Mouse (Mus musculus): ENCODE measurements around the gene Map2k5. TPM values are rescaled to one million over a fixed set of nuclear protein-coding genes. Genes with fewer than 3 reads are reported as not detected.

Map2k5 gene
- polyA plus RNA-seq, 1 experiment = 27.7 TPM

DNA sequence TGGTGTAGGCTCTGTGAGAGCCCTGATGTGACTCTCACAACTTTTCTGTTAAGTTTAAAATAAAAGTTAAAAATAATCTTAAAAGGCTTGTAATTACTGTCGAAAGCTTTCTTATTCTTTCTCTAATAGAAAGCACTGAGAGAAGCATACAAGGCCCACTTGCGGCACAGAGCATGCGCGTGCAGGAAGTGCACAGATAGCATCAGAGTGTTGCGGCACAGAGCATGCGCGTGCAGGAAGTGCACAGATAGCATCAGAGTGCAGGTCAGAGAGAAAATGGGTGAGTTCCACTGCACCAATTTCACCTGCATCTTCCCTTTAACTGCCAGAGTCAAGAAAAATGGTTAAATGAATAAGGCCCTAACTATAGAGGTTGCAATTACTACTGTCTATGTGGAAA lies 95.7 kb downstream of the Map2k5 start:
- TF ChIP-seq CTCF (IDR thresholded peaks at IDR 0.05; ENCODE audit: extremely low read depth, insufficient read depth, insufficient read length, insufficient replicate concordance) (no peak), POLR2A (IDR thresholded peaks at IDR 0.05; ENCODE audit: low read depth, low read length) (no peak)
- WGBS = 87% methylated on average over 7 of the region's 7 CpGs
- no peak overlapping the region for H3K27ac ChIP-seq (ENCODE audit: insufficient read depth, low read length)
- no peaks in the 10 kb centered on the region for H3K4me1 ChIP-seq (ENCODE audit: control insufficient read depth, insufficient read depth, insufficient read length)
- H3K4me3 ChIP-seq (ENCODE audit: extremely low read depth, insufficient read depth, insufficient read length) = no peak overlapping the region
- DNase-seq (ENCODE audit: low read depth in 1 of 2, low spot score in 2 of 2) = peak in 1 of 2 experiments; percentile 2
- peaks cover 1% of the 10 kb centered on the region; the same call in 1 of the 2 replicates for H3K36me3 ChIP-seq (ENCODE audit: control insufficient read depth, insufficient read depth, low read length)
- H3K27me3 ChIP-seq (ENCODE audit: control insufficient read depth, insufficient read depth, low read length) = no peaks in the 10 kb centered on the region

DNA sequence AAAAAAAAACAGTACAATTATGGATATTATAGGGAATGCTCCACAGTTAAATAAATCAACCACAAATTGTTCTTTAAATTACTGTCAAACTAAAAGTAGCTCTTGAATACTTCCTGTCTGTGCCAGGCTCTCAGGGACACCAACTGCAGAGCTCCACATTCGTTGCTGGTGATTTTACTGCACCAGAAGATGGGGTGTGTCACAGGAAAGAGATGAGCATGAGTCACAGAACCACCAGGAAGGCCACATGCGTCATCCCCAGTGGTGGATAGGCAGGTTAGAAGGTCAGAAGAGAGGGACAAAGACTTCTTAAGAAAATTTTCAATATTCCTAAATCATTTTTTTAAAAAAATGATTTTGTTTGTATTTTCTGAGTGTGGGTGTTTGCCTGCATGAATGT lies 96.6 kb downstream of the Map2k5 start:
- TF ChIP-seq CTCF (IDR thresholded peaks at IDR 0.05; ENCODE audit: extremely low read depth, insufficient read depth, insufficient read length, insufficient replicate concordance) (no peak), POLR2A (IDR thresholded peaks at IDR 0.05; ENCODE audit: low read depth, low read length) (no peak)
- no peak for DNase-seq (ENCODE audit: low read depth in 1 of 2, low spot score in 2 of 2)
- Histone ChIP-seq H3K4me3 (ENCODE audit: extremely low read depth, insufficient read depth, insufficient read length) (no peak overlapping the region), H3K36me3 (ENCODE audit: control insufficient read depth, insufficient read depth, low read length) (peaks cover 1% of the 10 kb centered on the region; the same call in 1 of the 2 replicates), H3K27ac (ENCODE audit: insufficient read depth, low read length) (no peak overlapping the region), H3K4me1 (ENCODE audit: control insufficient read depth, insufficient read depth, insufficient read length) (no peaks in the 10 kb centered on the region), H3K27me3 (ENCODE audit: control insufficient read depth, insufficient read depth, low read length) (no peaks in the 10 kb centered on the region)
- 34% methylated on average over 2 of the region's 2 CpGs for WGBS

DNA sequence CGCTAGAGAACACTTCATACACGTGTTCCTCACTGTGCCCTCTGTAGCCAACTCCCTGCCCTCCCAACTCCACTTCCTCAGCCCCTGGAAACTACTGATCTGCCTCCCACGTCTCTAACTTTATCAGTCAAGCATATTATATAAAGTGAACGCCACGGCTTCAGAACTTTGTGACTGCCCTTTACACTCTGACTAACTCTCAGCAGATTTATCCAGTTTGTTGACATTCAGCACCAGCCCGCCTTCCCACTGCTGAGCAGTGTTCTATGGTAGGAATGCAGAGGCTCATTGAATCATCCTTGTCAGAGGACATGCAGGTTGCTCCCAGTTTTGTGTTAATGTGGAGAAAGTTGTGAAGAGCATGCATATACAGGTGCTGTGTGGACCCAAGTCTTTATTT lies 103.9 kb downstream of the Map2k5 start:
- no peak for DNase-seq (ENCODE audit: low read depth in 1 of 2, low spot score in 2 of 2)
- Histone ChIP-seq H3K27ac (ENCODE audit: insufficient read depth, low read length) (no peak overlapping the region), H3K27me3 (ENCODE audit: control insufficient read depth, insufficient read depth, low read length) (no peaks in the 10 kb centered on the region), H3K36me3 (ENCODE audit: control insufficient read depth, insufficient read depth, low read length) (no peaks in the 10 kb centered on the region; the same call in none of the 2 replicates), H3K4me3 (ENCODE audit: extremely low read depth, insufficient read depth, insufficient read length) (no peak overlapping the region), H3K4me1 (ENCODE audit: control insufficient read depth, insufficient read depth, insufficient read length) (no peaks in the 10 kb centered on the region)
- WGBS = 91% methylated on average over 6 of the region's 6 CpGs
- TF ChIP-seq POLR2A (IDR thresholded peaks at IDR 0.05; ENCODE audit: low read depth, low read length) = no peak
- TF ChIP-seq CTCF (IDR thresholded peaks at IDR 0.05; ENCODE audit: extremely low read depth, insufficient read depth, insufficient read length, insufficient replicate concordance) = no peak

DNA sequence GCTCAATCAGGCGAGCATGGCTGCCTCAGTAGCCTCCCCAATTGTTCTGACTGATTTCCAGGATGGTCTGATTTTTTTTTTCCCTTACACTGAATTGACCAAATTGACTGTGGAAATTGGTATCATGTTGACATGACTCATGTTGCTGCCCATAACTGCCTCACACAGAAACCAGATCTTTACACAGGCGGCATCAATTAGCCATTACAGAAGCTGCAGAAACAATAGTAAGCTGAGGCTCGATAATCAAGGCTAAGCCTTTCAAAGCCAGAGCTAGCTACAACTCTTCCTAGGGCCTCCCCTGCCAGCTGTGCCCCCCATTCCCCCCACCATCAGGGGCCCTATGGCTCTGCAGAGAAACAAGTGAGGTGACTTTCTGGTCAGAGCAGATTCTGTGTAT lies 107.9 kb downstream of the Map2k5 start:
- H3K4me3 ChIP-seq (ENCODE audit: extremely low read depth, insufficient read depth, insufficient read length) = no peak overlapping the region
- H3K27me3 ChIP-seq (ENCODE audit: control insufficient read depth, insufficient read depth, low read length) = no peaks in the 10 kb centered on the region
- TF ChIP-seq CTCF (IDR thresholded peaks at IDR 0.05; ENCODE audit: extremely low read depth, insufficient read depth, insufficient read length, insufficient replicate concordance) (no peak), POLR2A (IDR thresholded peaks at IDR 0.05; ENCODE audit: low read depth, low read length) (no peak)
- H3K36me3 ChIP-seq (ENCODE audit: control insufficient read depth, insufficient read depth, low read length) = no peaks in the 10 kb centered on the region; the same call in 1 of the 2 replicates
- WGBS = 90% methylated on average over 3 of the region's 3 CpGs
- no peaks in the 10 kb centered on the region for H3K4me1 ChIP-seq (ENCODE audit: control insufficient read depth, insufficient read depth, insufficient read length)
- DNase-seq (ENCODE audit: low read depth in 1 of 2, low spot score in 2 of 2) = no peak
- no peak overlapping the region for H3K27ac ChIP-seq (ENCODE audit: insufficient read depth, low read length)

DNA sequence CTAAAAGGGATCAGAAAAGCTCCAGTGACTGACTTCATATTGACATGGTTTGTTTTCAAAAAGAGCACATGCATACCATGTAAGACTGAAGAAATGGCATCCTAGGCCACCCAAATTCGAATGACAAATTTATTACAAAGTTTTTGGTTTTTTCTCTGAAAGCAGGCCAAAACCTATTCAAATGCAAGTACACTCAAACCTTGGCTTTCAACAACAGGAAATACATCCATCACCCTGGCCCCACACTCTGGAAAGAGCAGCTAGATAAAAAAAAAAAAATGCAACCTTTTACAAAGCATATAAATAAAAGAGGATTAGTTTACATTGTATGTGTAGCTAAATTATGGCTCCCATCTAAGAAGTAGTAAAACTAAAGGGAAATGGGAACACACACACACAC lies 114.5 kb downstream of the Map2k5 start:
- DNase-seq (ENCODE audit: low read depth in 1 of 2, low spot score in 2 of 2) = no peak
- H3K27ac ChIP-seq (ENCODE audit: insufficient read depth, low read length) = no peak overlapping the region
- no peak for TF ChIP-seq CTCF (IDR thresholded peaks at IDR 0.05; ENCODE audit: extremely low read depth, insufficient read depth, insufficient read length, insufficient replicate concordance)
- no peak for TF ChIP-seq POLR2A (IDR thresholded peaks at IDR 0.05; ENCODE audit: low read depth, low read length)
- H3K36me3 ChIP-seq (ENCODE audit: control insufficient read depth, insufficient read depth, low read length) = 0 out of 2 replicates have a peak, but pooled peaks cover 4% of the 10 kb centered on the region
- H3K27me3 ChIP-seq (ENCODE audit: control insufficient read depth, insufficient read depth, low read length) = no peaks in the 10 kb centered on the region
- H3K4me1 ChIP-seq (ENCODE audit: control insufficient read depth, insufficient read depth, insufficient read length) = no peaks in the 10 kb centered on the region
- no peak overlapping the region for H3K4me3 ChIP-seq (ENCODE audit: extremely low read depth, insufficient read depth, insufficient read length)
- WGBS = 62% methylated on average over 1 of the region's 1 CpGs

DNA sequence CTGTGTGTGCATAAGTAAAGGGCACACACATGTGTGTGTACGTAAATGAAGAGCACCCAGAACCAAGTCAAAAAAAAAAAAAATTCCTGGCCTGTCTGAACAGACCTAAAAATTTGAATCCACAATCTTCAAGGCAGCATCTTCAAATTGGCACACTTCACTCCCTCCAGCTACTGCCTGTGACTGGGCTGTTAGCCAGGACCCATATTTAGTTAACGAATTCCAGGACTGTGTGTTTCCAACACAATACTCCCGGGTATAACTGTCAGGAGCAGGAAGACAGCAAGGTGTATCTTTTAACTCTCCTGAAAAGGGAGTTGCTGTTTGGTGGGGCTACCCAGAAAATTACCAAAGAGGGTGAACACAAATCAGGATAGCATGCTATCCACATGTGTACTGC lies 118.9 kb downstream of the Map2k5 start:
- Histone ChIP-seq H3K27me3 (ENCODE audit: control insufficient read depth, insufficient read depth, low read length) (no peaks in the 10 kb centered on the region), H3K36me3 (ENCODE audit: control insufficient read depth, insufficient read depth, low read length) (peaks cover 5% of the 10 kb centered on the region; the same call in 1 of the 2 replicates), H3K4me3 (ENCODE audit: extremely low read depth, insufficient read depth, insufficient read length) (no peak overlapping the region), H3K27ac (ENCODE audit: insufficient read depth, low read length) (no peak overlapping the region), H3K4me1 (ENCODE audit: control insufficient read depth, insufficient read depth, insufficient read length) (no peaks in the 10 kb centered on the region)
- TF ChIP-seq CTCF (IDR thresholded peaks at IDR 0.05; ENCODE audit: extremely low read depth, insufficient read depth, insufficient read length, insufficient replicate concordance) (no peak), POLR2A (IDR thresholded peaks at IDR 0.05; ENCODE audit: low read depth, low read length) (no peak)
- DNase-seq (ENCODE audit: low read depth in 1 of 2, low spot score in 2 of 2) = no peak
- 83% methylated on average over 3 of the region's 3 CpGs for WGBS

DNA sequence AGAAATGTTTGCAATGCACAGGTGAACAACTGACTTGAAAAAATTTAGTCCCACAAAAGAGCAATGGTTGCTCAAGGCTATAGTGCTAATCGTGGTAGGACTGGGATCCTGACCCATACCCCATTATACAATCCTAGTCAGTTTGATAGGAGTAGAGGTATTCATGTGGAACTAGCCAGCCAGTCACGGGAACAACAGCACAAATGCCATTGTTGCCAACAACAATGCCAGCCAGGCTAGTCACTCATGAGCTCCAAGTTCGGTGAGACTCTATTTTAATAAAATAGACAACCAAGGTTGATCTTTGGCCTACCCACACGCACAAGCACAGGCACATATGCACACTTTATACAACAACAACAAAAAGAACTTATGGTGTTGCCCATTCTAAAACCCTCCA lies 120.0 kb downstream of the Map2k5 start:
- peaks cover 5% of the 10 kb centered on the region; the same call in 1 of the 2 replicates for H3K36me3 ChIP-seq (ENCODE audit: control insufficient read depth, insufficient read depth, low read length)
- H3K4me3 ChIP-seq (ENCODE audit: extremely low read depth, insufficient read depth, insufficient read length) = no peak overlapping the region
- no peaks in the 10 kb centered on the region for H3K27me3 ChIP-seq (ENCODE audit: control insufficient read depth, insufficient read depth, low read length)
- TF ChIP-seq POLR2A (IDR thresholded peaks at IDR 0.05; ENCODE audit: low read depth, low read length) = no peak
- no peak for TF ChIP-seq CTCF (IDR thresholded peaks at IDR 0.05; ENCODE audit: extremely low read depth, insufficient read depth, insufficient read length, insufficient replicate concordance)
- DNase-seq (ENCODE audit: low read depth in 1 of 2, low spot score in 2 of 2) = no peak
- no peaks in the 10 kb centered on the region for H3K4me1 ChIP-seq (ENCODE audit: control insufficient read depth, insufficient read depth, insufficient read length)
- WGBS = 91% methylated on average over 4 of the region's 4 CpGs
- no peak overlapping the region for H3K27ac ChIP-seq (ENCODE audit: insufficient read depth, low read length)
